Mouse (Mus musculus) fibroblast of lung, adult 2 months (primary cell): ENCODE measurements around the gene Fam222a.

Source experiments
- DNase-seq: peaks from one replicate; pipeline ENCODE4 v3.0.0-alpha.2; 2011; ENCODE audit warnings: low read depth

The Fam222a gene

GRCm38 (mm10) chr5:114560533-114560936, 7.3 kb upstream of the Fam222a start:
- no peak for DNase-seq

GRCm38 (mm10) chr5:114560965-114561364, 6.9 kb upstream of the Fam222a start:
- DNase-seq, result no peak

- no peak for DNase-seq
Observed at GRCm38 (mm10) chr5:114563994-114564393, 3.8 kb upstream of the Fam222a start.

GRCm38 (mm10) chr5:114565305-114565704, 2.5 kb upstream of the Fam222a start:
- no peak for DNase-seq

GRCm38 (mm10) chr5:114565751-114566150, 2.1 kb upstream of the Fam222a start:
- DNase-seq, result no peak

GRCm38 (mm10) chr5:114566461-114566860, 1.4 kb upstream of the Fam222a start:
- no peak for DNase-seq

- peak; percentile 78 for DNase-seq
Observed at GRCm38 (mm10) chr5:114567075-114567517, 720 bp upstream of the Fam222a start.

- no peak for DNase-seq
Observed at GRCm38 (mm10) chr5:114568818-114569217, 1.0 kb downstream of the Fam222a start.

GRCm38 (mm10) chr5:114569918-114570670, 2.3 kb downstream of the Fam222a start:
- DNase-seq, result peak; percentile 83

GRCm38 (mm10) chr5:114570791-114571450, 3.1 kb downstream of the Fam222a start:
- DNase-seq, result no peak

GRCm38 (mm10) chr5:114571451-114572030, 3.7 kb downstream of the Fam222a start:
- no peak for DNase-seq

- DNase-seq, result no peak
Observed at GRCm38 (mm10) chr5:114572997-114573396, 5.2 kb downstream of the Fam222a start.

- no peak for DNase-seq
Observed at GRCm38 (mm10) chr5:114573920-114574628, 6.3 kb downstream of the Fam222a start.

GRCm38 (mm10) chr5:114575010-114575409, 7.2 kb downstream of the Fam222a start:
- no peak for DNase-seq

GRCm38 (mm10) chr5:114575530-114575929, 7.7 kb downstream of the Fam222a start:
- peak; percentile 51 for DNase-seq

GRCm38 (mm10) chr5:114575986-114576605, 8.3 kb downstream of the Fam222a start:
- no peak for DNase-seq

GRCm38 (mm10) chr5:114578361-114578760, 10.5 kb downstream of the Fam222a start:
- DNase-seq, result no peak

GRCm38 (mm10) chr5:114579714-114580357, 12.0 kb downstream of the Fam222a start:
- DNase-seq, result no peak

- no peak for DNase-seq
Observed at GRCm38 (mm10) chr5:114581486-114581885, 13.7 kb downstream of the Fam222a start.

GRCm38 (mm10) chr5:114583046-114583445, 15.2 kb downstream of the Fam222a start:
- no peak for DNase-seq

- no peak for DNase-seq
Observed at GRCm38 (mm10) chr5:114583490-114584175, 15.8 kb downstream of the Fam222a start.
